In genomic region chr1:164441408-164441974, GRCm38 (mm10) we compare ENCODE assay signal across 21 mouse cellular contexts. TPM values are rescaled to one million over a fixed set of nuclear protein-coding genes. Genes with fewer than 3 reads are reported as not detected.
DNase-seq lines count a peak whose midpoint lies in the region; ATAC-seq and TF ChIP-seq lines count a peak whose summit lies in the region.
"Had no signal": no experiment of that assay in that cellular context is flagged by ENCODE, and none has a peak within 500 bp of the region (broad histone marks: within the 10 kb centered on the region; RNA-seq: fewer than 3 reads in every experiment).

No protein-coding gene starts in this region.

- H3K79me2 ChIP-seq in CH12.LX (replicated peaks; ENCODE audit: control insufficient read depth, extremely low read depth, insufficient read depth, poor library complexity, severe bottlenecking): no peaks in the 10 kb centered on the region

- H3K9me3 ChIP-seq in CH12.LX (replicated peaks; ENCODE audit: low read length): peaks cover 4% of the 10 kb centered on the region
- H3K9me3 ChIP-seq: embryonic facial prominence, embryonic 13.5 days; G1E; hindbrain, embryonic 15.5 days; midbrain, embryonic 13.5 days; neural tube, embryonic 15.5 days had no signal

- TF ChIP-seq CTCF in kidney, adult 2 months (conservative IDR thresholded peaks at IDR 0.05; ENCODE audit: insufficient read depth, insufficient read length, low read depth, low read length): no peak
- no peak for TF ChIP-seq CTCF in CH12.LX (conservative IDR thresholded peaks at IDR 0.05 in 1 of 2, IDR thresholded peaks at IDR 0.05 in 1 of 2; ENCODE audit: low read depth in 2 of 2, low read length in 2 of 2)

- in situ Hi-C loops in CH12.LX (cut with MboI; ENCODE audit: low pct_ligation_motif_present, low pct_unique_long_range_greater_than_20kb, low sequenced_read_pairs): no loop called here

- H3K27ac ChIP-seq in kidney, adult 2 months (ENCODE audit: insufficient read depth, low read depth, low read length): 0 out of 2 replicates have a peak overlapping the region, but pooled peaks have one; percentile 0
- H3K27ac ChIP-seq in CH12.LX (ENCODE audit: insufficient read depth, low read depth): no peak overlapping the region
- H3K27ac ChIP-seq: embryonic facial prominence, embryonic 13.5 days; hindbrain, embryonic 15.5 days; midbrain, embryonic 13.5 days; neural tube, embryonic 15.5 days had no signal

- dilution Hi-C loops in CH12.LX (cut with MboI; ENCODE audit: extremely low pct_ligation_motif_present, extremely low pct_unique_long_range_greater_than_20kb, low sequenced_read_pairs): no loop called here

- H3K27me3 ChIP-seq in kidney, adult 2 months (replicated peaks; ENCODE audit: control insufficient read depth, insufficient read depth, low read length): no peaks in the 10 kb centered on the region
- H3K27me3 ChIP-seq in CH12.LX (replicated peaks): peaks cover 5% of the 10 kb centered on the region
- H3K27me3 ChIP-seq: embryonic facial prominence, embryonic 13.5 days; hindbrain, embryonic 15.5 days; midbrain, embryonic 13.5 days; neural tube, embryonic 15.5 days had no signal

- H3K4me3 ChIP-seq in kidney, adult 2 months (ENCODE audit: insufficient read depth, low read depth, low read length): no peak overlapping the region
- no peak overlapping the region for H3K4me3 ChIP-seq in CH12.LX (replicated peaks in 1 of 3; ENCODE audit: low read depth in 2 of 3, low read length in 2 of 3, poor library complexity in 1 of 3)
- H3K4me3 ChIP-seq: embryonic facial prominence, embryonic 13.5 days; hindbrain, embryonic 15.5 days; midbrain, embryonic 13.5 days; myocyte; neural tube, embryonic 15.5 days had no signal

- H3K9ac ChIP-seq in CH12.LX (ENCODE audit: insufficient read depth, low read depth): no peak overlapping the region
- H3K9ac ChIP-seq: embryonic facial prominence, embryonic 13.5 days; hindbrain, embryonic 15.5 days; midbrain, embryonic 13.5 days; neural tube, embryonic 15.5 days had no signal

- H3K4me1 ChIP-seq in kidney, adult 2 months (ENCODE audit: control insufficient read depth, insufficient read depth, low read length): peaks cover 4% of the 10 kb centered on the region; the same call in 1 of the 2 replicates
- peaks cover 7 to 43% of the 10 kb centered on the region in 2 experiments for H3K4me1 ChIP-seq in CH12.LX (ENCODE audit: control insufficient read depth in 1 of 2, insufficient read depth in 2 of 2)
- H3K4me1 ChIP-seq: embryonic facial prominence, embryonic 13.5 days; hindbrain, embryonic 15.5 days; midbrain, embryonic 13.5 days; neural tube, embryonic 15.5 days had no signal

- ATAC-seq in megakaryocyte progenitor cell, adult 5-6 weeks (replicated peaks; ENCODE audit: poor library complexity): peak; percentile 49
- ATAC-seq: forebrain, embryonic 16.5 days; intestine, embryonic 16.5 days; midbrain, embryonic 13.5 days had no signal

- no peak for TF ChIP-seq EP300 in CH12.LX (IDR thresholded peaks at IDR 0.05; ENCODE audit: low read length)

- no peak for TF ChIP-seq POLR2A in kidney, adult 2 months (IDR thresholded peaks at IDR 0.05; ENCODE audit: low read depth, low read length)
- no peak for TF ChIP-seq POLR2A in CH12.LX (IDR thresholded peaks at IDR 0.05; ENCODE audit: low read depth, low read length)

- DNase-seq in kidney, adult 2 months: no peak
- DNase-seq in kidney, adult 9 months: no peak
- DNase-seq in CH12.LX (ENCODE audit: extremely low read depth): peak; percentile 52
- peak; percentile 43 for DNase-seq in brain, adult 2 months (ENCODE audit: low read depth, low spot score)
- DNase-seq in right cerebral cortex, postnatal 14 days: no peak
- DNase-seq in cerebellum, adult 11 months: no peak
- DNase-seq: adrenal gland, adult 2 months; cerebellum, adult 11-12 months; heart, postnatal 10 days; kidney, postnatal 36 days; lung, postnatal 36 days; thymus, adult 2 months had no signal

- WGBS in kidney, adult 2 months: 37% methylated on average over 18 of the region's 18 CpGs

- TF ChIP-seq RAD21 in CH12.LX (IDR thresholded peaks at IDR 0.05; ENCODE audit: low read depth, low read length): no peak

- peaks cover 34% of the 10 kb centered on the region for H3K36me3 ChIP-seq in kidney, adult 2 months (ENCODE audit: control insufficient read depth, insufficient read depth, low read length)
- H3K36me3 ChIP-seq in CH12.LX (replicated peaks in 1 of 2; ENCODE audit: control insufficient read depth in 1 of 2, insufficient read depth in 1 of 2, low read length in 1 of 2): peaks cover 3 to 13% of the 10 kb centered on the region in 2 experiments

- H3K4me2 ChIP-seq in CH12.LX (ENCODE audit: insufficient read depth, low read depth, poor library complexity, severe bottlenecking): no peak overlapping the region
- H3K4me2 ChIP-seq: embryonic facial prominence, embryonic 13.5 days; hindbrain, embryonic 15.5 days; midbrain, embryonic 13.5 days; neural tube, embryonic 15.5 days had no signal

TF ChIP-seq in CH12.LX, 34 proteins besides CTCF, POLR2A, EP300 and RAD21:
- TF ChIP-seq TBP (conservative IDR thresholded peaks at IDR 0.05; ENCODE audit: low read depth, low read length): no peak
- no peak for TF ChIP-seq JUND (conservative IDR thresholded peaks at IDR 0.05; ENCODE audit: low read depth, low read length)
- TF ChIP-seq SIN3A (IDR thresholded peaks at IDR 0.05; ENCODE audit: low read length): no peak
- no peak for TF ChIP-seq CHD2 (IDR thresholded peaks at IDR 0.05; ENCODE audit: low read length)
- no peak for TF ChIP-seq BHLHE40 (IDR thresholded peaks at IDR 0.05; ENCODE audit: low read depth, low read length)
- TF ChIP-seq PAX5 (IDR thresholded peaks at IDR 0.05; ENCODE audit: low read length): no peak

RNA-seq across cellular contexts. Expression of gene Atp1b1, which starts 16.7 kb away (rescaled TPM):
- polyA plus RNA-seq in kidney, adult 2 months (2012; rRNA removed): 945 and 1,094 TPM in 2 replicates
- total RNA-seq in CH12.LX (2012; rRNA removed): 0.17 TPM in 1 of 2 replicates, not detected in the other
- total RNA-seq in CH12.LX (2014; rRNA removed): 0.32 and 0.46 TPM in 2 replicates
- polyA plus RNA-seq in CH12.LX (2012; ENCODE audit: insufficient read length, low read depth): 0.19 and 0.23 TPM in 2 replicates
- 10.5 and 11.8 TPM in 2 replicates for total RNA-seq in megakaryocyte progenitor cell, adult 5-6 weeks (2015)
- 7.9 and 15.2 TPM in 2 replicates for total RNA-seq in megakaryocyte progenitor cell, adult 5-6 weeks (2017)
- polyA plus RNA-seq: G1E had no signal

Comparison
In these comparisons a context has a peak if more than half of its experiments do, and no peak if none do; other contexts are left out.
1. DNase-seq: peak in CH12.LX (single experiment) and brain, adult 2 months (single experiment); none in kidney, adult 2 months (single experiment), kidney, adult 9 months (single experiment), right cerebral cortex, postnatal 14 days (single experiment) and cerebellum, adult 11 months (single experiment).
2. RNA of gene Atp1b1, which starts 16.7 kb away (total RNA-seq): 7.9 to 15.2 TPM in megakaryocyte progenitor cell, adult 5-6 weeks; 0.17 to 0.46 TPM in CH12.LX; every median in the first group is over 4 times any median in the second.